Mouse (Mus musculus) ovary, postnatal 10 days (tissue): ENCODE data around the gene Olfr630.
"Not testable (repeated sequence)": the region's sequence is repeated elsewhere in the genome, so short reads cannot be mapped to it uniquely, and the experiment has no call there.

Experiments
- DNase-seq: peaks from one replicate; pipeline ENCODE4 v3.0.0; 2022; ENCODE audit warnings: low spot score

Olfr630 gene

GRCm38 (mm10) chr7:103757233-103757632 lies at the start of gene Olfr630:
TSS of gene Olfr630 (minus strand) at chr7:103757333.
- DNase-seq: no peak

- no peak for DNase-seq
Measured at GRCm38 (mm10) chr7:103806856-103807255, 49.7 kb upstream of the Olfr630 start.

GRCm38 (mm10) chr7:103792669-103793388 lies 35.7 kb upstream of the Olfr630 start:
- no peak for DNase-seq

- no peak for DNase-seq
Measured at GRCm38 (mm10) chr7:103791721-103792120, 34.6 kb upstream of the Olfr630 start, which contains the start of gene Olfr67. TSS of gene Olfr67 (minus strand) at chr7:103791821.

GRCm38 (mm10) chr7:103779598-103779997 lies 22.5 kb upstream of the Olfr630 start, which contains the start of gene Olfr68:
TSS of gene Olfr68 (minus strand) at chr7:103779698.
- no peak for DNase-seq

GRCm38 (mm10) chr7:103777652-103778051 lies 20.5 kb upstream of the Olfr630 start:
- DNase-seq: not testable (repeated sequence)

- no peak for DNase-seq
Measured at GRCm38 (mm10) chr7:103771494-103771893, 14.4 kb upstream of the Olfr630 start, which contains the start of gene Olfr69. TSS of gene Olfr69 (minus strand) at chr7:103771594.

- DNase-seq: not testable (repeated sequence)
Measured at GRCm38 (mm10) chr7:103767687-103768086, 10.6 kb upstream of the Olfr630 start.

GRCm38 (mm10) chr7:103762212-103762611 lies 5.1 kb upstream of the Olfr630 start:
- DNase-seq: not testable (repeated sequence)

GRCm38 (mm10) chr7:103744843-103745242 lies 12.3 kb downstream of the Olfr630 start, which contains the start of gene Olfr629:
TSS of gene Olfr629 (minus strand) at chr7:103744943.
- no peak for DNase-seq

- DNase-seq: no peak
Measured at GRCm38 (mm10) chr7:103730074-103730473, 27.1 kb downstream of the Olfr630 start, which contains the start of gene Olfr628. TSS of gene Olfr628 (plus strand) at chr7:103730374.

GRCm38 (mm10) chr7:103716398-103716797 lies 40.7 kb downstream of the Olfr630 start:
- DNase-seq: not testable (repeated sequence)

- DNase-seq: no peak
Measured at GRCm38 (mm10) chr7:103714371-103714770, 42.8 kb downstream of the Olfr630 start, which contains the start of gene Olfr243. TSS of gene Olfr243 (plus strand) at chr7:103714671.

- no peak for DNase-seq
Measured at GRCm38 (mm10) chr7:103712024-103712423, 45.1 kb downstream of the Olfr630 start.
